Mouse (Mus musculus): ENCODE results near the gene Tulp3. TPM values are rescaled to one million over a fixed set of nuclear protein-coding genes. Genes with fewer than 3 reads are reported as not detected.
"Not testable (repeated sequence)": the region's sequence is repeated elsewhere in the genome, so short reads cannot be mapped to it uniquely, and the experiment has no call there.

Tulp3 gene
- total RNA-seq (2021): 10 to 100 TPM; 21.9 to 22.9 TPM

- peak; percentile 93 to 96 for DNase-seq (ENCODE audit: extremely low spot score in 1 of 2, low spot score in 1 of 2)
These were observed at the start of gene Tulp3 for GRCm38 (mm10) chr6:128355726-128356416. Tulp3 (minus strand) TSS chr6:128355851.

GRCm38 (mm10) chr6:128404708-128405107 lies 49.1 kb upstream of the Tulp3 start:
- DNase-seq (ENCODE audit: extremely low spot score in 1 of 2, low spot score in 1 of 2): no peak

DNA sequence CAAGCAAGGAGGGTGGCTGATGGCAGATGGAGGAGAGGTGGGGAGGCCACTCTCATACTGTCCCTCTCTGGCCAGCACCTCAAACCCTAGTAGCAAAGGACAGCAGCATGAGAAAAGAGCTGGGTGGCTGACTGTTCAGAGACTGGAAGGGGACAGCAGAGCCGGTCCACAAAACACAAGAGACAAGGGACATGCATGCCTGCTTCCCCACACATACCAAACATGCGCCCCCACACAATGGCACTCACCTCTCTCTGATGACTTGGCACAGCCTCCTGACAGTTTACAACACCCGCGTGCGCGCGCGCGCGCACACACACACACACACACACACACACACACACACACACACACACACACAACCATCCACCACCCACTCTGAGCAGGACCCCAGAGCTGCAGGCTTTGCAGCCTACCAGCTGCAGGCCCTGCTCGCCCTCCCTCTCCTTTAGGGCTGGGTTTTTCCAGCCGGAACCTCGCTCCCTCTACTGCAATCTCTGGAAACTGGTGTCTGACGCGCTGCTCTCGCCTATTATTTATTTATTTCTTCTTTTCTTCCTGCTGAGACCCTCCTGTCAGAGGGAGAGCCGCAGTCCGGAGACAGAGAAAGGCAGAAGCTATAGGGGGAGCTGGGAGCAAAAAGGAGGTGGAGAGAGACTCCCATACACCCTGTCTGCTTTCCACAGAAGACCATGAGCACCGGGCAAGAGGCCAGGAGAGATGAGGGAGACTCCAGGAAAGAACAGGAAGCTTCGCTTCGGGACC lies 44.0 kb upstream of the Tulp3 start:
- DNase-seq (ENCODE audit: extremely low spot score in 1 of 2, low spot score in 1 of 2): peak in 1 of 2 experiments; percentile 55

DNA sequence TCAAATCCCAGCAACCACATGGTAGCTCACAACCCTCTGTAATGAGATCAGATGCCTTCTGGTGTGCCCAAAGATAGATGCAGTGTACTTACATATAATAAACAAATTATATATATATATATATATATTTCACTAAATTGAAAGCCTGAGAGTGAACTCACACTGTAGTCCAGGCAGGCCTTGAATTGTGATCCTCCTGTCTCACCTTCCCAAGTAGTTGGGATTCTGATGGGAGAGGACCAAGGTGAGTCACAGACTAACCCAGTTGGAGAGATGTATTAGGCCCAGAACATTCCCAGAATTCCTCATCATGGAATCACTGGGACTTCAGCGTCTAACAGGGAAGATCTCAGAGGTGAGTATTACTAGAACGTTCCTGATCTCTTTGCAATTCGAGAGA lies 43.3 kb upstream of the Tulp3 start, which contains the start of gene Nrip2:
Nrip2 (plus strand) TSS at position 301 of the 400 bp plus-strand sequence.
- DNase-seq (ENCODE audit: extremely low spot score in 1 of 2, low spot score in 1 of 2): no peak

GRCm38 (mm10) chr6:128397574-128398261 lies 42.1 kb upstream of the Tulp3 start:
- DNase-seq (ENCODE audit: extremely low spot score in 1 of 2, low spot score in 1 of 2): no peak

DNA sequence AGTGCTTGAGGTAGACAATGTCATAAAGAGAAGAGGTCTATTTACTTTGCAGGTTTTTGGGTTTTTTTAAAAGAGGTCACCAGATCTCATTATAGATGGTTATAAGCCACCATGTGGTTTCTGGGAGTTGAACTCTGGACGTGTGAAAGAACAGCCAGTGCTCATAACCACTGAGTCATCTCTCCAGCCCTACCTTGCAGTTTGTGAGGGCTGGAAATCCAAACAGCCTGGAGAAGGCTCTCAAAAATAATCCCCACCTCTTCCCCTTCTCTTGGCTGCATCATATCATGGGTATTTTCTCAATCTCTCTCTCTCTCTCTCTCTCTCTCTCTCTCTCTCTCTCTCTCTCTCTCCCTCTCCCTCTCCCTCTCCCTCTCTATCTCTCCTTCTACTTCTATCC lies 35.0 kb upstream of the Tulp3 start:
- DNase-seq (ENCODE audit: extremely low spot score in 1 of 2, low spot score in 1 of 2): no peak

DNA sequence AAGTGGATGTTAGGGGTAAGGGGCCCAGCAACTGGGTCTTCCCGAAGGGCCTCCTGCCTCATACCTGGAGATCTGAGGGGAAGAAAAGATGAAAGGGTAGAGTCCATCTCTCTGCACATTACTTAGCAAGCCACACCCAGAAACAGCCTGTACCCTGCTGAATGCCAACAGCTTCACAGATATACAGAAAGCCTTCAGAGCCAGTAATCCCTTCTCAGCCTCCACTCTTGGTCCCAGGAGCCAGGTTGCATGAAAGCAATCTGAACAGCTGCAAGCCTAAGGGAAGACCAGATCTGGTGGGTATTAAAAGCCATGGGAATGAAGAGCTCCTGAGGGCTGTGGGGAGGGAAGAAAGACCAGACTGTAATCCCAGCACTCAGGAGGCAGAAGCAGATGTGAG lies 33.5 kb upstream of the Tulp3 start:
- DNase-seq (ENCODE audit: extremely low spot score in 1 of 2, low spot score in 1 of 2): no peak

GRCm38 (mm10) chr6:128385026-128385425 lies 29.4 kb upstream of the Tulp3 start:
- DNase-seq (ENCODE audit: extremely low spot score in 1 of 2, low spot score in 1 of 2): no peak

DNA sequence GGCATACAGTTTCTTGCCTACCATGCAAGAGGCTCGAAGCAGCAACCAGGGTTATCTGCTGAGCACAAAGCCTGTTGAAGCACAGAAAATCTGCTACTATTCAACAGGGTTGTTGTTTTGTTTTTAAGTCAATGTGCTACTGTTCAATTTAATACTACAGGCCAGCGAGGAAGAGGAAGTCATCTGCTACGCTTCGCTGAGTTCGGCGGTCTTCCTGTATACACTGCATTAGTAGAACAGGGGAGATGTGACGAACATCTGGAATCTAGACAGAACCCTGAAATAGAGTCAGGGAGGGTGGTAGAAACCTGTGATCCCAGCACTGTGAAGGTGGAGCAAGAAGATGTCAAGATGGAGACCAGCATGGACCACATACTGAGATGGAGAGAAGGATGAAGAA lies 28.1 kb upstream of the Tulp3 start:
- no peak for DNase-seq (ENCODE audit: extremely low spot score in 1 of 2, low spot score in 1 of 2)

GRCm38 (mm10) chr6:128381254-128381653 lies 25.6 kb upstream of the Tulp3 start:
- DNase-seq (ENCODE audit: extremely low spot score in 1 of 2, low spot score in 1 of 2): no peak

DNA sequence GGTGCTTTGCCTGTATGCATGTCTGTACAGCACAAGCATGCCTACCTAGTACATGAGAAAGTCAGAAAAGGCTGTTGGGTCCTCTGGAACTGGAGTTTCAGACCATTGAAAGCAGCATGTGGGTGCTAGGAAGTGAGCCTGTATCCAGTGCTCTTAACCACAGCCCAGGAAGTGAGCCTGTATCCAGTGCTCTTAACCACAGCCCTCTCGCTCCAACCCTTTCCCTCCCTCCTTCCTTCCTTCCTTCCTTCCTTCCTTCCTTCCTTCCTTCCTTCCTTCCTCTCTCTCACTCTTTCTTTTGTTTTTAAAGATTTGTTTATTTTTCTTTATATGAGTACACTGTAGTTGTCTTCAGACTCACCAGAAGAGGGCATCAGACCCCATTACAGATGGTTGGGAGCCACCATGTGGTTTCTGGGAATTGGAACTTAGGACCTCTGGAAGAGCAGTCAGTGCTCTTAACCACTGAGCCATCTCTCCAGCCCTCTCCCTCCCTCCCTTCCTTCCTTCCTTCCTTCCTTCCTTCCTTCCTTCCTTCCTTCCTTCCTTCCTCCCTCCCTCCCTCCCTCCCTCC lies 25.0 kb upstream of the Tulp3 start:
- DNase-seq (ENCODE audit: extremely low spot score in 1 of 2, low spot score in 1 of 2): not testable (repeated sequence)

DNA sequence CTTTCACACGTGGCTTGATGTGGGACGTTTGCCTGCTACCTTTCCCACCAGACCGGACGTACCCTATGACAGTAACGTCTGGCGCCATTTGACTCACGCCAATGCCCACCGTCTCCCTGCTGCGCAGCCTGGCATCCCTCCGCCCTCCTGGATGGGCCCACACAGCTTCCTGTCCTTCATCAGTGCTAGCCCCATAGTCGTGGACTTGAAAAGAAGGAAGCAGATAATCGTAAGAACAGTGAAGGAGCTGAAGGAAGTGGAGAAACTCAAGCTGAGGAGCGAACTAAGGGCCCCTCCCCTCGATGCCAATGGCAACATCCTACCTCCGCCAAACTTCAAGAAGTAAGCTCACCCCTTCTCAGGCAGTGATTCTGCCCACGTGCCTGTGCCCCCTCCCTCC lies 24.0 kb upstream of the Tulp3 start:
- DNase-seq (ENCODE audit: extremely low spot score in 1 of 2, low spot score in 1 of 2): no peak

GRCm38 (mm10) chr6:128376371-128377085 lies 20.9 kb upstream of the Tulp3 start:
- DNase-seq (ENCODE audit: extremely low spot score in 1 of 2, low spot score in 1 of 2): no peak

DNA sequence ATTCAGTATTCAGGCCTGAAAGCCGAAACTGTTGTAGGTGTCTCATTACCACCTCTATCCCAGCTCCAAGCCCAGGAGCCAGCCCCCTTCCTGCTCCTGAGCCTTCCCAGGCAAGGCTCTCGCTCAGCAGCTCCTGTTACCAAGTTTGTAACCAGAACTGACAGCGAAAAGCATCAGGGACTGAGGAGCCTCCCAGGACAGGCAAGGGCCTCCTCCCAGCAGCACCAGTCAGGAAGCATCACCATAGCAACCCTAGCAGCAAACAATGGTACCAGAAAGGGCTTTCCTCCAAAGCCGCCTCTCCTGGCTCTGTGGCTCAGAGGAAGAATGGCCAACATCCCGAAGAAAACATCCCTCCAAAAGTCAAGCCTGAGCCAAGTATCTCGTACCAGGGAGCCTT lies 19.5 kb upstream of the Tulp3 start, which contains the start of the genes Tex52 and Gm44596:
Tex52 (plus strand) TSS at position 265 of the 400 bp plus-strand sequence.
Gm44596 (plus strand) TSS at position 312 of the 400 bp plus-strand sequence.
- peak; percentile 12 to 28 for DNase-seq (ENCODE audit: extremely low spot score in 1 of 2, low spot score in 1 of 2)

- no peak for DNase-seq (ENCODE audit: extremely low spot score in 1 of 2, low spot score in 1 of 2)
These were observed 14.4 kb upstream of the Tulp3 start for GRCm38 (mm10) chr6:128370040-128370439.

DNA sequence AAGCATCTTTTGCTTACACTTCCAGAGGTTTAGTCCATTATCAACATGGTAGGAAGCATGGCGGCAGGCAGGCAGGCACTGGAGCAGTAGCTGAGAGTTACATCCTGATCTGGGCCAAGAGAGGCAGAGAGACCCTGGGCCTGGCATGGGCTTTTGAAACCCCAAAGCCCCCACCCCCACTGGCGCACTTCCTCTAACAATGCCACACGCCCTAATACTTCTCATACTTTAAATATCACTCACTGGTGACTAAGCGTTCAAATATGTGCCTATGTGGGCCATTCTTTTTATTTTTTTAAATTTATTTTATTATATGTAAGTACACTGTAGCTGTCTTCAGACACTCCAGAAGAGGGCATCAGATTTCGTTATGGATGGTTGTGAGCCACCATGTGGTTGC lies 10.8 kb upstream of the Tulp3 start:
- no peak for DNase-seq (ENCODE audit: extremely low spot score in 1 of 2, low spot score in 1 of 2)

DNA sequence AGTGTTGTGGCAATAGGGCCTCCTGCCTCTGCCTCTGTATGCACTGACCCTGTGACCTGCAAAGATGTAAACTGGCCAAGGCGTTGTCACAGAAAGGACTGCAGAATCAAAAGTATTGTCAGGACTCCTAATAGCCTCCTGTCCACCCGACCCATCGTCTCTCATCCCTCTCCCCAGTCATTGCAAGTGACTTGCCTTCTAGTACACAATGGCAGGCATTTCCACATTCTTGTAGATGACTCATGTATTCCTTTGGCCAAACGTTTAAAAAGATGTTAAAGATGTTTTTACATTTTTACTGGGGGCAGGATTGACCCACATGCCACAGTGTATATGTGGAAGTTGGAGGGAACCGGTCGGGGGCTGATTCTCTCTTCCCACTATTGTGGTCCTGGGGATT lies 9.1 kb upstream of the Tulp3 start:
- DNase-seq (ENCODE audit: extremely low spot score in 1 of 2, low spot score in 1 of 2): no peak

DNA sequence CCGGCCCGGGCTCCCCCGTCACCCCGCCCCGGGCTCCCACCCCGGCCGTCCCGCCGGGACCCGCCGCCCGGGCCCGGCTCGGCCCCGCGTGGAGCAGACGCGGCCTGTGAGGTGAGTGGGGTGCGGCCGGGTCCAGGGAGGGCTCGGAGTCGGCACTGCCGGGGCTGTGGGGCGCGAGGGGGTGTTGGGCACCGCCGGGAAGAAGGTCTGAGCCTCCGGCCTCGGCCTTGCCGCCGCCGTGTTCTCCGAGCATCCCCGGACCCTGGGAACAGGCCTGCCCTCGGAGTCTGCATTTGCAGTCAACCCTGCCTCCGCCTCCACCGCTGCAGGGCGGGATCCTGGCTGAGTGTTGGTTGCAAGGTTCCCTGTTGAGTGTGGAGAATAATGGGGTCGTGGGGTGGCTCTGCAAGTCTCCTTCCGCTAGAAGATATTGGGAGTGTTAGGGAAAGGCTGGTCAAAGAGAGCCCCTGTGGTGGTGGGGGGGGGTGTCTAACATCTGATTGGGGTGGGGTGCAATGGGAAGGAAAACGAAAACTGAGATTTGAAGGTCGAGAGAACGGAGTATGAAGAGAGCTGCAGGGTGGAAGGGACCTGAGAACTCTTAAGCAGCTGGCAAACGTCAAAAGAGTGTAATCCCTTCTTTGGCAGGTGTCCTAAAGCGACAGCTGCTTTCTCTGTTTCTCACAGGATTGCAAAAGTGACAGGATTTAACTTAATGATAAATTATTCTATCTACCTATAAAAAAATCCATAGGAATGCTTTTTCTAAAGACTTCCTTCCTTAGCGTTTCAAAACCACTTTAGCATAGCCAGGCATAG lies 7.6 kb upstream of the Tulp3 start:
- DNase-seq (ENCODE audit: extremely low spot score in 1 of 2, low spot score in 1 of 2): no peak

DNA sequence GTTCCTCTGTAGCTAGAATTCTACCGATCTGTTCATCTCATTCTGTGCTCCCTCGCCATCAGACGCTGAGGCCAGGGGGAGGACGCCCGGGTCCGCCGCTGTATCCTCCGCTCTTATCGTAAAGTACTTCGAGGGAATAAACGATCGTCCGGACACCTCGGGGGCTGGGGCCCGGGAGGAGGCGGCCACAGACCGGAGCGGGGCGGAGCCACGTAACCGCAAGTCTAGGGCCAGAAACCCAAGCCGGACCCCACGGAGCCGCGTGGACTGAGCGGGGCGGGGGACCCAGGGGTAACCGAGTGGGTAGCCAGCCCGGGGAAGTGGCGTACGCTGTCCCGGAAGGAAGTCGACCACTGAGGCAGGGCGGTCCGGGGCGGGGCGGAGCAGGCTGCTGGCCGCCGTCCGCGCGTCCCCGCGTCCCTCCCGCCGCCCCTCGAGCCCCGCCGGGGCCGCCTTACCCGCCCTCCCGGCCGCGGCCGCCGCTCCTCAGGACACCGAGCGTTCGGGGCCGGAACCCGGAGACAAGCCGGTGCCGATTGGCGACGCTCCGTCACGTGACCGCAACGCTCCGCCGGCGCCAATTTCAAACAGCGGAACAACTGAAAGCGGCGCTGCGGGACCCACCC lies 6.8 kb upstream of the Tulp3 start, which contains the start of the genes Rhno1 and Foxm1:
Rhno1 (minus strand) TSS at position 531 of the 626 bp plus-strand sequence.
Foxm1 (plus strand) TSS at position 587 of the 626 bp plus-strand sequence.
- peak; percentile 75 to 79 for DNase-seq (ENCODE audit: extremely low spot score in 1 of 2, low spot score in 1 of 2)
